Mouse (Mus musculus) monocyte, adult 59 days (primary cell): ENCODE results near the gene Gzmk. TPM values are rescaled to one million over a fixed set of nuclear protein-coding genes. Genes with fewer than 3 reads are reported as not detected.

Source experiments
- total RNA-seq, 2 experiments: library from RNA; stranded (reverse); gene quantifications; one replicate each; pipeline ENCODE4 v1.2.4; 2023

Gene Gzmk
- total RNA-seq = not detected

DNA sequence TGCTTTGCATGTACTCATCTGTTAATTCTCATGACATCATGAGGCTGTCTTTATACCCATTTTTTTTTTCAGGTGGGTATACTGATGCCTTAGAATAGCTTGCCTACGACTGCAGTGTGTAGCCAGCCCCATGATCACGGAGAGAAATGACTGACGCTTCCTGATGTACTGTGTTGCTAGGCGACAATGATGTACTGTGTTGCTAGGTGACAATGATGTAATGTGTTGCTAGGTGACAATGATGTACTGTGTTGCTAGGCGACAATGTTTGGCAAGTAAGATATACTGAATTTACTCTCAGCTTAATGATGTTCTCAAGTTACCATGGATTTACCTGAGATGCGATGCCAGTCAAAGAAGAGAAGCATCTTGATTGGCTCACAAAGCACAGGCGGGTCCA is at the start of gene Gzmk:
Gene Gzmk, minus strand, starts transcription at position 98 of the 400 bp plus-strand sequence.

DNA sequence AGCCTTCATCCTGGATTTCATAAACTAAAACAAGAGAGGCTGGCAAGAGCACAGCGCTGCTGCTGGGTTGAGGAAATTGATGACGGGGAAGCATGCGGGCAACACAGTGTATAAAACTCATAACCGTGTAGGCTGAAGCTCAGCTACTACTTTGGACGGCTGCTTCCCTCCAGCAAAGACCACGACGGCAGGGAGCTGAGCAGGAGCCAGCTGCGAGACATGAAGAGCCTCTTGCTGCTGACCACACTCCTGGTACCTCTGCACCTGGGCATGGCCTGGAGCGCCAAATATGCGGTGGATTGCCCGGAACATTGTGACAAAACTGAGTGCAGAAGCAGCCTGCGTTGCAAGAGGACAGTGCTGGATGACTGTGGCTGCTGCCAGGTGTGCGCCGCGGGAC is 16.1 kb downstream of the Gzmk start, which contains the start of gene Esm1:
Gene Esm1, plus strand, starts transcription at position 36 of the 400 bp plus-strand sequence.

Other genes with a start within 250 kb of the Gzmk start
- gene Ccno, start 238.1 kb downstream of the Gzmk start, total RNA-seq = 1 to 10 TPM in 1 of 2 experiments, under 1 TPM in 1; 0.27 to 1.0 TPM
- not detected for gene Mcidas, start 232.1 kb downstream of the Gzmk start, total RNA-seq
- gene Cdc20b, start 190.8 kb downstream of the Gzmk start, total RNA-seq = not detected
- gene Gpx8, start 179.5 kb downstream of the Gzmk start, total RNA-seq = not detected
- gene Gzma, start 124.9 kb downstream of the Gzmk start, total RNA-seq = under 1 TPM in 1 of 2 experiments, not detected in 1; 0.97 TPM
- gene Esm1, start 16.2 kb downstream of the Gzmk start, total RNA-seq = not detected
- gene BC067074, start 67.3 kb upstream of the Gzmk start, total RNA-seq = under 1 TPM; 0.43 to 0.92 TPM